Mouse (Mus musculus): ENCODE results near the gene Ubp1.

DNA sequence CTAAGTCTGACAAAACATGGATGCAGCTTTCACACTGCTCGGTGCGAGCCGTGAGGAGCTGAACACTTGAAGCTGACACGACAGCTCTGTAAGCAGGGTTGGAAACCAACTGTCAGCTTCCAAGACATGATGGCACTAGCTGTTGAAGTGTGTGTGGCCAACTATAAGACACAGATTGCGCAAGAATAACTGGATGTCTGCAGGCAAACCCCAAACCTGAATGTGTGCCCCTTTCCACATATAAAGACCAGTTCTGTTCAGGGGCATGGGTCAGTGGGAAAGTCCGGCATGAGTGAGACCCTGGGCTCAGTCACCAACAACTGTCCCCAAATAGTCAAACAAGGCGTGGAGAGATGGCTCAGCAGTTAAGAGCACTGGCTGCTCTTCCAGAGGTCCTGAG lies 62.1 kb downstream of the Ubp1 start:
- TF ChIP-seq MAX (IDR thresholded peaks at IDR 0.05; ENCODE audit: low read depth): no peak
- TF ChIP-seq POLR2A (IDR thresholded peaks at IDR 0.05; ENCODE audit: insufficient read length, low read depth): no peak
- no peak for TF ChIP-seq SRF (IDR thresholded peaks at IDR 0.05; ENCODE audit: control insufficient read depth, insufficient read length, low read depth)
- TF ChIP-seq USF1 (IDR thresholded peaks at IDR 0.05; ENCODE audit: low read depth): no peak
- no peak for TF ChIP-seq TCF12 (IDR thresholded peaks at IDR 0.05; ENCODE audit: insufficient read depth, poor library complexity, severe bottlenecking)
- TF ChIP-seq MYOD1 (IDR thresholded peaks at IDR 0.05; ENCODE audit: control insufficient read depth in 1 of 3, insufficient read length in 2 of 3, low read depth in 2 of 3): no peak
- TF ChIP-seq POLR2AphosphoS2 (IDR thresholded peaks at IDR 0.05; ENCODE audit: insufficient read length, low read depth): no peak
- TF ChIP-seq CEBPB (IDR thresholded peaks at IDR 0.05; ENCODE audit: insufficient read depth, poor library complexity, severe bottlenecking): 0 out of 2 replicates have a peak, but pooled peaks have one; percentile 45
- TF ChIP-seq MYOG (IDR thresholded peaks at IDR 0.05; ENCODE audit: control insufficient read depth in 1 of 3, insufficient read depth in 1 of 3, insufficient read length in 2 of 3, low read depth in 2 of 3): no peak
